Mouse (Mus musculus): Measurements from ENCODE around the gene Hnrnph3.

GRCm38 (mm10) chr10:63010268-63010667 is 13.7 kb downstream of the Hnrnph3 start:
- TF ChIP-seq POLR2A (IDR thresholded peaks at IDR 0.05; ENCODE audit: borderline replicate concordance, insufficient read depth, low read length) = no peak
- TF ChIP-seq CTCF (IDR thresholded peaks at IDR 0.05; ENCODE audit: borderline replicate concordance, insufficient read depth, low read depth, low read length) = no peak
